Mouse (Mus musculus) splenic B cell, adult 2 months (primary cell): ENCODE results near the gene Tfip11.
"Not testable (repeated sequence)": the region's sequence is repeated elsewhere in the genome, so short reads cannot be mapped to it uniquely, and the experiment has no call there.

Experiments
- DNase-seq: peaks from one replicate; pipeline ENCODE4 v3.0.0-alpha.2; 2011; ENCODE audit warnings: low read depth, low spot score
- H3K27me3 ChIP-seq: 2 replicates; pipeline ENCODE4 v1.6.1; 2012; ENCODE audit warnings: mild to moderate bottlenecking, low read length, moderate library complexity, mixed read lengths; ENCODE audit not compliant: control insufficient read depth, poor library complexity, insufficient read depth, severe bottlenecking
- H3K36me3 ChIP-seq: 2 replicates; pipeline ENCODE4 v1.6.1; 2012; ENCODE audit warnings: mild to moderate bottlenecking, low read length, moderate library complexity, mixed read lengths; ENCODE audit not compliant: control insufficient read depth, poor library complexity, insufficient read depth, severe bottlenecking

Tfip11 gene

GRCm38 (mm10) chr5:112297257-112297656, 28.9 kb upstream of the Tfip11 start:
- peak; percentile 64 for DNase-seq
- Histone ChIP-seq H3K27me3 (no peaks in the 10 kb centered on the region), H3K36me3 (no peaks in the 10 kb centered on the region)

GRCm38 (mm10) chr5:112298226-112298988, 27.8 kb upstream of the Tfip11 start:
- DNase-seq: peak; percentile 47
- Histone ChIP-seq H3K36me3 (no peaks in the 10 kb centered on the region), H3K27me3 (no peaks in the 10 kb centered on the region)

- no peak for DNase-seq
Observed at GRCm38 (mm10) chr5:112299399-112299798, 26.8 kb upstream of the Tfip11 start.

GRCm38 (mm10) chr5:112300112-112300511, 26.0 kb upstream of the Tfip11 start:
- Histone ChIP-seq H3K27me3 (no peaks in the 10 kb centered on the region), H3K36me3 (no peaks in the 10 kb centered on the region)
- no peak for DNase-seq

More at GRCm38 (mm10) chr5:112299399-112299798, 26.8 kb upstream of the Tfip11 start:
- H3K36me3 ChIP-seq: no peaks in the 10 kb centered on the region
- H3K27me3 ChIP-seq: no peaks in the 10 kb centered on the region

GRCm38 (mm10) chr5:112300721-112301308, 25.3 kb upstream of the Tfip11 start:
- Histone ChIP-seq H3K27me3 (no peaks in the 10 kb centered on the region), H3K36me3 (no peaks in the 10 kb centered on the region)
- no peak for DNase-seq

GRCm38 (mm10) chr5:112301694-112302093, 24.5 kb upstream of the Tfip11 start:
- H3K36me3 ChIP-seq: no peaks in the 10 kb centered on the region; the same call in 1 of the 2 replicates
- no peak for DNase-seq
- no peaks in the 10 kb centered on the region for H3K27me3 ChIP-seq

- DNase-seq: no peak
- no peaks in the 10 kb centered on the region for H3K27me3 ChIP-seq
- no peaks in the 10 kb centered on the region; the same call in 1 of the 2 replicates for H3K36me3 ChIP-seq
Observed at GRCm38 (mm10) chr5:112302310-112302709, 23.8 kb upstream of the Tfip11 start.

GRCm38 (mm10) chr5:112305842-112306241, 20.3 kb upstream of the Tfip11 start:
- Histone ChIP-seq H3K36me3 (peaks cover 4% of the 10 kb centered on the region), H3K27me3 (no peaks in the 10 kb centered on the region)
- DNase-seq: no peak

- H3K27me3 ChIP-seq: no peaks in the 10 kb centered on the region
- no peak for DNase-seq
- H3K36me3 ChIP-seq: no peaks in the 10 kb centered on the region; the same call in none of the 2 replicates
Observed at GRCm38 (mm10) chr5:112313222-112313885, 12.8 kb upstream of the Tfip11 start.

GRCm38 (mm10) chr5:112316468-112316867, 9.7 kb upstream of the Tfip11 start:
- Histone ChIP-seq H3K27me3 (no peaks in the 10 kb centered on the region), H3K36me3 (no peaks in the 10 kb centered on the region; the same call in none of the 2 replicates)
- no peak for DNase-seq

GRCm38 (mm10) chr5:112317328-112317727, 8.8 kb upstream of the Tfip11 start:
- DNase-seq: no peak
- no peaks in the 10 kb centered on the region; the same call in 1 of the 2 replicates for H3K36me3 ChIP-seq
- no peaks in the 10 kb centered on the region for H3K27me3 ChIP-seq

GRCm38 (mm10) chr5:112319343-112319742, 6.8 kb upstream of the Tfip11 start:
- H3K36me3 ChIP-seq, DNase-seq, H3K27me3 ChIP-seq: not testable (repeated sequence)

GRCm38 (mm10) chr5:112320379-112320778, 5.8 kb upstream of the Tfip11 start:
- H3K27me3 ChIP-seq: no peaks in the 10 kb centered on the region
- no peak for DNase-seq
- no peaks in the 10 kb centered on the region for H3K36me3 ChIP-seq

GRCm38 (mm10) chr5:112320936-112321335, 5.2 kb upstream of the Tfip11 start:
- Histone ChIP-seq H3K27me3 (no peaks in the 10 kb centered on the region), H3K36me3 (no peaks in the 10 kb centered on the region)
- DNase-seq: no peak

- DNase-seq: no peak
- Histone ChIP-seq H3K36me3 (no peaks in the 10 kb centered on the region), H3K27me3 (no peaks in the 10 kb centered on the region)
Observed at GRCm38 (mm10) chr5:112321376-112321775, 4.8 kb upstream of the Tfip11 start.
